Mouse (Mus musculus) CD4-positive helper T cell, adult 2 months (primary cell): Measurements from ENCODE around the gene Dtx1.

Source experiments
- DNase-seq: peaks from one replicate; pipeline ENCODE4 v3.0.0-alpha.2; 2012; ENCODE audit warnings: low read depth, missing footprints, low spot score

Dtx1 gene

GRCm38 (mm10) chr5:120679676-120680555 is 31.8 kb downstream of the Dtx1 start:
- DNase-seq: peak; percentile 73

DNA sequence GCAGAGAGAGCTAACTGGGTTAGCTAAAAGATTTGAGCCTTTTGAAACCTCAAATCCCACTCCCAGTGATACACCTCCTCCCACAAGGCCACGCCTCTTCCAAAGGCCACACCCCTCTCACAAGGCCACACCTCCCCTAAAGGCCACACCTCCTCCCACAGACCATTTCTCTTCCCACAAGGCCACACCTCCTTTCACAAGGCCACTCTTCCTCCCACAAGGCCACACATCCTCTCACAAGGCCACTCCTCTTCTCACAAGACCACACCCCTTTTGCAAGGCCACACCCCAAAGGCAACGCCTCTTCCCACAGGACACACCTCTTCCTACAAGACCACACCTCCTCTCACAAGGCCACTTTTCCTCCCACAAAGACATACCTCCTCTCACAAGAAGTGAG is 34.2 kb downstream of the Dtx1 start:
- DNase-seq: peak; percentile 84

GRCm38 (mm10) chr5:120674229-120675145 is 37.2 kb downstream of the Dtx1 start:
- DNase-seq: peak; percentile 62

GRCm38 (mm10) chr5:120673626-120674025 is 38.1 kb downstream of the Dtx1 start:
- peak; percentile 81 for DNase-seq

- no peak for DNase-seq
Observed at GRCm38 (mm10) chr5:120671865-120672264, 39.9 kb downstream of the Dtx1 start.

DNA sequence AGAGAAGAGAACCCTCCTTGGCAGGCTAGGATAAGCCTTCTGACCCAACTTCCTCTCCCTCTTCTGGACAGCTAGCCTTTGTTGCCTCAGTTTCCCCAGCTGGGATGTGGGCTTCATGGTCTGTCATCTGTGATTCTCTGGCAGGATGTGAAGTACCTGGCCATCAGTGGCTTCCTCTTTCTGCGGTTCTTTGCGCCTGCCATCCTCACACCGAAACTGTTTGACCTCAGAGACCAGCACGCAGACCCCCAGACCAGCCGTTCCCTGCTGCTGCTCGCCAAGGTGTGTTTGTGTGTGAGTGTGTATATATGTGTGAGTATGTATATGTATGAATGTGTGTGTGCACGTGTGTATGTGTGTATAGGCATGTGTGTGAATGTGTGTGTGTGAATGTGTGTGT is 41.6 kb downstream of the Dtx1 start:
- no peak for DNase-seq

GRCm38 (mm10) chr5:120668761-120669160 is 43.0 kb downstream of the Dtx1 start:
- DNase-seq: no peak

DNA sequence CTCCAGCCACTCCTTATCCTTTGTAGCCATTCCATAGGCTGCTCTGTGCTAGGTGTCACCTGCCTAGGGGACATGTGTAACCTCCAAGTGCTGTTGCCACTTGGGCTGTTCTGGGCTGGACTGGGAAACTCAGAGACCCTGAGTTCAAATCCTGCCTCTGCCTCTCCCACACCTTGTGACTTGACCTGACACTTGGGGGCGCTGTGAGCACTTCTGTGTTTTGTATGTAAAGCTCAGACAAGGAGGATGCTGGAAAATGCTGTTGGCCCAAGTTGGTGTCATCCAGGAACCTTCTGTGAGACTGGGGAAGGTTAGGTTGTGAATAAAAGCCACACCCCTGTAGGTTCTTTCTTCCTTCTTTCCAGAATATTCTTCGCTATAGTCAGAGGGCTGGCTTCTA is 46.8 kb downstream of the Dtx1 start:
- no peak for DNase-seq

GRCm38 (mm10) chr5:120660816-120661215 is 50.9 kb downstream of the Dtx1 start:
- DNase-seq: peak; percentile 47

GRCm38 (mm10) chr5:120656281-120656751 is 55.4 kb downstream of the Dtx1 start:
- no peak for DNase-seq

- no peak for DNase-seq
Observed at GRCm38 (mm10) chr5:120653873-120654272, 57.9 kb downstream of the Dtx1 start.

DNA sequence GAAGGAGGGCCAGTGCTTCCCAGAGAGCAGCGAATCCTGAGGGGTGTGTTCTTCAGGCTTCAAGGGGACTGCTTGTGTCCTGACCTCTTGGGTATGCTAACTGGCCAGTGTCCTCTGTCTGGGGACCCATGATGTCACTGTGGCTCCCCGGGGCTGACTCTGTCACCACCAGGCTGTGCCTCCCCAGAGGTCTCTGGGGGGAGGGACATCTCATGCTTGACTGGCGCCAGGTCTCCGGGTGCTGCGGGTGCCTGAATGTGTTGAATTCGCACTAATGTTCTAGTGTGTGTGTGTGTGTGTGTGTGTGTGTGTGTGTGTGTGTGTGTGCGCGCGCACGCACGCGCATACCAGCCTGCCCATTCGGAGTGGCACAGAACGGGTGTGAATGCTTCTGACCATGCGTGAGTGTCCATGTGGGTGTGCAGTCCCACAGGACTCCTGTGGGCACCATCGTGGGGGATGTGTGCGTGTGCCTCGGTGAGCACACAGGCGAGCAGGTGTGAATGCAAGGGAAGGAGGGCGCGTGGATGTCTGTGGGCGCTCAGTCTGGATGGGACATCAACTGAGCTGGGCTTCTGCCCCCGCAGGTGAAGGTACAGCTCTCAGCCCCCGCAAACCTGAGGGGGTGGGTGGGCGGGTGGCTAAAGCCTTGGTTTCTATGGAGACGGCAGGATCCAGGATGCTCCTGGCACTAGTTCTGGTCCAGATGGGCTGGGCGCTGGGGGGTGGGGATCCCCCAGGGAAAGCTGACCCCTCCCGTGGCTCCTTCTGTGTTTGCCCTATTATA is 58.6 kb downstream of the Dtx1 start:
- no peak for DNase-seq

DNA sequence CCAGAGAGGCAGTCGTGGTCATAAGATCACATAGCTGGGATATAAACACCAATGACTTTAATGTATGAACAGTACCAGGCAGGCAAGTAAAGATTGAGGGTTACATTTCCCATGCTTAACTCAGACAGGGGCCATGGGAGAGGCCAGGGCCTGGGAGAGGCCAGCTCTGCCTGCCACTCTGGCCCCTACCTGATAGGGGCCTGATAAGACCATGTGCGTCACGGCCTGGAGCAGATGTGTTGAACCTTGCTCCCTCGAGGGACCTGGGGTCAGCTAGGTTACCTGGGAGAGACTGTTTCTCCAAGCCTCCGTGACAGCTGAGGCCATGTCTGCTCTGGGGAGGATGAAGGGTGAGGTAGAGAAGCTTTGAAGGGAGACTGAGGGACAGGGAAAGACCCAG is 60.5 kb downstream of the Dtx1 start:
- DNase-seq: no peak

DNA sequence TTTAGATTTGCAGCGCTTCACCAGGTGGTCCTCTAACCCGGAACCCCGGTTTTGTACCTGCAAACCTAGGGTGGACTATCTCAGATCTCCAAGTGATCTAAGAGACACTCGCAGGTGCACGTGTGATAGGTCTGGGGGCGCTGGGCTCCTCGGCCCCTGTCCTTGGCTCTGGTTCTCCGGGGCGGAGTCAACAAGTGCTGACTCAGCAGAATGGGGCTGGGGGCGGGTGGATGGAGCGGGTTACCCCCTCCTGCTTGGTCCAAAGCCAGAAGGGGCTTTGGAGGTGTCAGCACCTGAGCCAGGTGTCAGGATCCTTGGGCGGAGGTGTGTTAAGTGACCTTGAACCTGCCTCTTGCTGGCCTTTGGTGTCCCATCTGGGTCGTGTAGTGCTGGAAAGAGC is 61.8 kb downstream of the Dtx1 start:
- no peak for DNase-seq

- DNase-seq: no peak
Observed at GRCm38 (mm10) chr5:120649374-120649933, 62.3 kb downstream of the Dtx1 start.

GRCm38 (mm10) chr5:120648569-120649373 is 63.0 kb downstream of the Dtx1 start, which contains the start of gene Rasal1:
TSS of gene Rasal1 (plus strand) at chr5:120648812.
- peak; percentile 94 for DNase-seq

DNA sequence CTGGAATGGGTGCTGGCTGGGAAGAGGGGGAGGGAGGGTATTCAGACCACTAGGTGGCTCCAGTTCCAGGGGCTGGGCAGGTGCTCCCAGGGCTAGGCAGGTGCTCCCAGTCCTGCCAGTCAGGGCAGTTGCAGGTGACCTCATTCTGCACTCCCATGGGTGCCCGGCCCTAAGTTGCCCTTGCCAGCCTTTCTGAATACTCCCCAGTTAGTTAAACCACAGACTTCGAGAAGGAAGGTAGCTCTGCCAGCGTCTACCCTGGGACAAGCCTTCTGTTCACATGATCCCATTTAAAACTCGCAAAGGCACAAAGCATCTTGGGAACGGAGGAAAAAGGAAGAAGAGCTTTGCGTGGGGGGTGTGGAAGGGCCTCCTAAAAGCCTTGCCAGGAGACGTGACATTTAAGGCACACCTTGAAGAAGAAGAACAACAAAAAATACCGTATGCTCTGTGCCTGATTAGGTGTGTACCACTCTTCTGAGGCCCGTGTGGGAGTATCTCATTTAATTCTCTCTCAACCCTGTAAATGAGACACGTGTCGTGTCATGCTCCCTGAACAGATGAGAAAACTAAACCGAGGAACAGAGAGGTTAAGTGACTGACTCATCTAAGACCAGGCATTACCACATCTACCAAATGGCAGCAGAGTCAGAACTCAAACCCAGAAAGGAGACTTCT is 63.8 kb downstream of the Dtx1 start:
- peak; percentile 73 for DNase-seq

- DNase-seq: no peak
Observed at GRCm38 (mm10) chr5:120647361-120647760, 64.4 kb downstream of the Dtx1 start.

- DNase-seq: no peak
Observed at GRCm38 (mm10) chr5:120645851-120646250, 65.9 kb downstream of the Dtx1 start.

GRCm38 (mm10) chr5:120644227-120644626 is 67.5 kb downstream of the Dtx1 start:
- DNase-seq: no peak
